Mouse (Mus musculus): ENCODE results near the gene Fndc9. TPM values are rescaled to one million over a fixed set of nuclear protein-coding genes. Genes with fewer than 3 reads are reported as not detected.

The Fndc9 gene
- total RNA-seq, 1 experiment: 0.67 TPM

DNA sequence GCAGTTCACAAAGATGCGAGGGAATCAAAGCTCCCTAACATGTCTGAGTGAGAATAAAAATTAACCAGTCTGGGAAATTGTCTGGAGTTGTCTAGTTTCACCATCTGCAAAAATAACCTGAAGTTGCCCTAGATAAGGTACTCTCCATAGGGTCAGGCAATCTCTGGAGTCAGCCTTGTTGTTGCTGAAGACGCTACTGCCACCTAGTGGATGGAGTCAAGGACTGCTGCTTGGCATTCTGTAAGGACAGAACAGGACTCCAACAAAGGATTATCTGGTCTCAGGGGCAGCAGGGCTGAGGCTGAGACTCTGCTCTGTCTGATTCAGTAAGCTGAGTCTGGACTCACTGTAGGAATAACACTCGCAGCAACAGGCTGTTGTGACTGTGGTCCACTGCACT, 20.0 kb upstream of the Fndc9 start:
- no peaks in the 10 kb centered on the region for H3K9me3 ChIP-seq (ENCODE audit: control insufficient read depth, insufficient read depth, low read depth, low read length)
- H3K9ac ChIP-seq (ENCODE audit: insufficient read depth, low read depth, low read length, poor library complexity, severe bottlenecking): no peak overlapping the region

DNA sequence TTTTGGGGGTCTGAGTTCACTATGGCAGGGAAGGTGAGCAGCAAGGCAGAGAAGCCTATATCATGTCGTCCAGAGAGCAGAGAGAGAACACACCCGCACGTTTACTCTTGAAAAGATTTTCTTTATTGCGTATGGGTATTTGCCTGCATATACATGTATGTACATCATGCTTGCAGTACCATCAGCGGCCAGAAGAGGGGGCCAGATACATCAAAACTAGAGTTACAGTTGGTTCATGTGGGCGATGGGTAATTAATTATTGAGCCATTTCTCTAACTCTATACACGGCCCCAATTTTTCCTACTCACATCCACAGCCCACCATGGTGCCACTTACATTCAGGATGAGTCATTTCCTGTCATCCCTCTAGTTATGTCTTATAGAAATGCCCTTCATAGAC, 18.7 kb upstream of the Fndc9 start:
- in situ Hi-C loops (cut with MboI; ENCODE audit: low sequenced_read_pairs in 2 of 2, unreplicated experiment in 2 of 2): loop anchor here (10.0 kb wide), 1 partner anchor 182 kb away; no protein-coding TSS in a partner anchor
- peaks cover 0 to 15% of the 10 kb centered on the region in 2 experiments; a peak in 2 of 4 replicates for H3K4me1 ChIP-seq (ENCODE audit: control insufficient read depth in 2 of 2, insufficient read depth in 2 of 2, low read length in 2 of 2, poor library complexity in 1 of 2)
- H3K9me3 ChIP-seq (ENCODE audit: control insufficient read depth, insufficient read depth, low read depth, low read length): no peaks in the 10 kb centered on the region
- TF ChIP-seq ZC3H11A (IDR thresholded peaks at IDR 0.05; ENCODE audit: borderline replicate concordance, low read depth, low read length) (no peak), CHD2 (IDR thresholded peaks at IDR 0.05; ENCODE audit: low read depth, low read length) (no peak), MAFK (IDR thresholded peaks at IDR 0.05; ENCODE audit: insufficient read depth, low read depth, low read length) (no peak), ZNF384 (IDR thresholded peaks at IDR 0.05; ENCODE audit: low read depth, low read length) (no peak), HCFC1 (IDR thresholded peaks at IDR 0.05; ENCODE audit: borderline replicate concordance, insufficient read depth, low read length) (no peak)
- DNase-seq (ENCODE audit: low read depth, low spot score): peak; percentile 73
- no peaks in the 10 kb centered on the region for H3K36me3 ChIP-seq (ENCODE audit: control insufficient read depth, insufficient read depth, low read length, poor library complexity, severe bottlenecking)
- H3K9ac ChIP-seq (ENCODE audit: insufficient read depth, low read depth, low read length, poor library complexity, severe bottlenecking): no peak overlapping the region
- H3K4me3 ChIP-seq (ENCODE audit: insufficient read depth in 1 of 2, low read depth in 1 of 2, low read length in 2 of 2, poor library complexity in 1 of 2, severe bottlenecking in 1 of 2): no peak overlapping the region
- no peak overlapping the region for H3K27ac ChIP-seq (ENCODE audit: insufficient read depth, low read depth, low read length, poor library complexity, severe bottlenecking)

More for the DNA sequence above, 20.0 kb upstream of the Fndc9 start:
- in situ Hi-C loops (cut with MboI; ENCODE audit: low sequenced_read_pairs in 2 of 2, unreplicated experiment in 2 of 2): loop anchor here (10.0 kb wide), 1 partner anchor 181 kb away; no protein-coding TSS in a partner anchor
- peak; percentile 80 for DNase-seq (ENCODE audit: low read depth, low spot score)
- Histone ChIP-seq H3K36me3 (ENCODE audit: control insufficient read depth, insufficient read depth, low read length, poor library complexity, severe bottlenecking) (no peaks in the 10 kb centered on the region), H3K4me1 (ENCODE audit: control insufficient read depth in 2 of 2, insufficient read depth in 2 of 2, low read length in 2 of 2, poor library complexity in 1 of 2) (peaks cover 0 to 12% of the 10 kb centered on the region in 2 experiments; a peak in 2 of 4 replicates), H3K4me3 (ENCODE audit: insufficient read depth in 1 of 2, low read depth in 1 of 2, low read length in 2 of 2, poor library complexity in 1 of 2, severe bottlenecking in 1 of 2) (no peak overlapping the region), H3K27ac (ENCODE audit: insufficient read depth, low read depth, low read length, poor library complexity, severe bottlenecking) (no peak overlapping the region)
- TF ChIP-seq MAFK (IDR thresholded peaks at IDR 0.05; ENCODE audit: insufficient read depth, low read depth, low read length): no peak
- no peak for TF ChIP-seq CHD2 (IDR thresholded peaks at IDR 0.05; ENCODE audit: low read depth, low read length)
- no peak for TF ChIP-seq HCFC1 (IDR thresholded peaks at IDR 0.05; ENCODE audit: borderline replicate concordance, insufficient read depth, low read length)
- TF ChIP-seq ZC3H11A (IDR thresholded peaks at IDR 0.05; ENCODE audit: borderline replicate concordance, low read depth, low read length): peak; percentile 86; the same call in 1 of the 2 replicates

DNA sequence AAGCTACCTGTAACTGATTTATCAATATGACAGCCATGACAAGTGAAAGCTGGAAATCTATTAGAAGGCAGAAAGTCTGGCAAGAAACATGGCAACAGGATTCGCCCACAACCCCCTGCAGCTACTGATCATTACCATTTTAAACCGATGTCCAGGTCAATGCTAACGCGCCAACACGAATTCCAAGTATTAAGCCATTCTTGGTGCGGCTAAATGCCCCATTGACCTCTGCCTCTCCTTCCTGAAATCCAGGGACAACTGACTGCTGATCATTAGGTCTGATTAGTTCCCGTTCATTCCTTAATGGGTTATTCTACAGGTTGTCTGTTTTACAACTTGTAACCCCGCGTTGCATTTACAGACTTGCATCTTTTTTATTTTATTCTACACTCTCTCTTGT, 17.6 kb upstream of the Fndc9 start:
- H3K9ac ChIP-seq (ENCODE audit: insufficient read depth, low read depth, low read length, poor library complexity, severe bottlenecking): no peak overlapping the region
- H3K9me3 ChIP-seq (ENCODE audit: control insufficient read depth, insufficient read depth, low read depth, low read length): no peaks in the 10 kb centered on the region
- no peaks in the 10 kb centered on the region for H3K36me3 ChIP-seq (ENCODE audit: control insufficient read depth, insufficient read depth, low read length, poor library complexity, severe bottlenecking)
- no peak overlapping the region for H3K4me3 ChIP-seq (ENCODE audit: insufficient read depth in 1 of 2, low read depth in 1 of 2, low read length in 2 of 2, poor library complexity in 1 of 2, severe bottlenecking in 1 of 2)
- DNase-seq (ENCODE audit: low read depth, low spot score): no peak
- no peak overlapping the region for H3K27ac ChIP-seq (ENCODE audit: insufficient read depth, low read depth, low read length, poor library complexity, severe bottlenecking)
- H3K4me1 ChIP-seq (ENCODE audit: control insufficient read depth in 2 of 2, insufficient read depth in 2 of 2, low read length in 2 of 2, poor library complexity in 1 of 2): peaks cover 0 to 15% of the 10 kb centered on the region in 2 experiments; a peak in 2 of 4 replicates
- in situ Hi-C loops (cut with MboI; ENCODE audit: low sequenced_read_pairs in 2 of 2, unreplicated experiment in 2 of 2): loop anchor here (10.0 kb wide), 1 partner anchor 183 kb away; no protein-coding TSS in a partner anchor
- no peak for TF ChIP-seq MAFK (IDR thresholded peaks at IDR 0.05; ENCODE audit: insufficient read depth, low read depth, low read length)
- no peak for TF ChIP-seq ZNF384 (IDR thresholded peaks at IDR 0.05; ENCODE audit: low read depth, low read length)

DNA sequence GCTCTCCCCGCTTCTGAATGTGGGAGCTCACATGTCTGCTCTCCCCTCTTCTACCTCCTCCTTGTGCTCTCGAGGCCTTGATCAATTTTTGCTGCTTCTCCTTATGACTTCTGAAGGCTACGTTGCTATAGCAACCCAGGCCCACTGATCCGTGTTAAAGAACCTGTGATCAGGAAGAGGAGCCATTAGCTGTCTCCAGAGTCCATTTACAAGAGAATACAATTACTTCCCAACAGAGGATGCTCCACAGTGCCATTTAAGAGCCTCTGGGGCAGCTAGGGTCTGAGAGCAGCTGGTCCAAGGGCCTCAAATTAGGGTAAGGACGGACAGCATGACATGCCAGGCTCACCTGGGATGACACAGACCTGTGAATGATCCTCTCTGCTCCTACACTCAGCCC, 16.7 kb upstream of the Fndc9 start:
- no peak for DNase-seq (ENCODE audit: low read depth, low spot score)
- no peak overlapping the region for H3K9ac ChIP-seq (ENCODE audit: insufficient read depth, low read depth, low read length, poor library complexity, severe bottlenecking)
- no peak for TF ChIP-seq MAFK (IDR thresholded peaks at IDR 0.05; ENCODE audit: insufficient read depth, low read depth, low read length)
- TF ChIP-seq CHD2 (IDR thresholded peaks at IDR 0.05; ENCODE audit: low read depth, low read length): no peak
- no peak for TF ChIP-seq ZNF384 (IDR thresholded peaks at IDR 0.05; ENCODE audit: low read depth, low read length)
- TF ChIP-seq ZC3H11A (IDR thresholded peaks at IDR 0.05; ENCODE audit: borderline replicate concordance, low read depth, low read length): no peak
- TF ChIP-seq HCFC1 (IDR thresholded peaks at IDR 0.05; ENCODE audit: borderline replicate concordance, insufficient read depth, low read length): no peak
- H3K27ac ChIP-seq (ENCODE audit: insufficient read depth, low read depth, low read length, poor library complexity, severe bottlenecking): no peak overlapping the region
- peaks cover 0 to 15% of the 10 kb centered on the region in 2 experiments; a peak in 2 of 4 replicates for H3K4me1 ChIP-seq (ENCODE audit: control insufficient read depth in 2 of 2, insufficient read depth in 2 of 2, low read length in 2 of 2, poor library complexity in 1 of 2)
- in situ Hi-C loops (cut with MboI; ENCODE audit: low sequenced_read_pairs in 2 of 2, unreplicated experiment in 2 of 2): loop anchor here (10.0 kb wide), 1 partner anchor 184 kb away; no protein-coding TSS in a partner anchor
- no peaks in the 10 kb centered on the region for H3K9me3 ChIP-seq (ENCODE audit: control insufficient read depth, insufficient read depth, low read depth, low read length)
- H3K36me3 ChIP-seq (ENCODE audit: control insufficient read depth, insufficient read depth, low read length, poor library complexity, severe bottlenecking): no peaks in the 10 kb centered on the region
- H3K4me3 ChIP-seq (ENCODE audit: insufficient read depth in 1 of 2, low read depth in 1 of 2, low read length in 2 of 2, poor library complexity in 1 of 2, severe bottlenecking in 1 of 2): no peak overlapping the region

DNA sequence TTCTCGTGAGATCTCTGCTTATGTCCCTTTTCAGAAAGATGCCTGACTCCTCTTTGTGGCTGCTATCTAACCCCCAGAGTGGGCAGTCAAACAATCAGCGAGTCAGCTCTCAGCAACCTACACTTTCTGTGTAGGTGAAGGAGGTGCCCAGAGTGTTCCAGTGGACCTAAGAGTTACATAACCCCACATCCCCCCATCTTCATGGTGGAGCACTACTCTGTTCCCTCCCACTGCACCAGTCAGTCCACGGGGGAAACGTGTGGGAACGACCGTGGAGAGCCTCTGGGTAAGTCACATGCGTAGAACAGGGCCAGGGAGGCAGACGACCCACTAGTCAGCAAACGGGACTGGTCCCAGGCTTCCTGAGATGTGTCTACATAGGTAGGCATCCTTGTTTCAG, 16.0 kb upstream of the Fndc9 start:
- no peaks in the 10 kb centered on the region for H3K9me3 ChIP-seq (ENCODE audit: control insufficient read depth, insufficient read depth, low read depth, low read length)
- no peaks in the 10 kb centered on the region for H3K36me3 ChIP-seq (ENCODE audit: control insufficient read depth, insufficient read depth, low read length, poor library complexity, severe bottlenecking)
- H3K27ac ChIP-seq (ENCODE audit: insufficient read depth, low read depth, low read length, poor library complexity, severe bottlenecking): no peak overlapping the region
- no peak for DNase-seq (ENCODE audit: low read depth, low spot score)
- peaks cover 0 to 15% of the 10 kb centered on the region in 2 experiments; a peak in 2 of 4 replicates for H3K4me1 ChIP-seq (ENCODE audit: control insufficient read depth in 2 of 2, insufficient read depth in 2 of 2, low read length in 2 of 2, poor library complexity in 1 of 2)
- in situ Hi-C loops (cut with MboI; ENCODE audit: low sequenced_read_pairs in 2 of 2, unreplicated experiment in 2 of 2): loop anchor here (10.0 kb wide), 1 partner anchor 185 kb away; no protein-coding TSS in a partner anchor
- H3K4me3 ChIP-seq (ENCODE audit: insufficient read depth in 1 of 2, low read depth in 1 of 2, low read length in 2 of 2, poor library complexity in 1 of 2, severe bottlenecking in 1 of 2): no peak overlapping the region
- no peak for TF ChIP-seq HCFC1 (IDR thresholded peaks at IDR 0.05; ENCODE audit: borderline replicate concordance, insufficient read depth, low read length)
- TF ChIP-seq CHD2 (IDR thresholded peaks at IDR 0.05; ENCODE audit: low read depth, low read length): no peak
- TF ChIP-seq MAFK (IDR thresholded peaks at IDR 0.05; ENCODE audit: insufficient read depth, low read depth, low read length): no peak
- no peak for TF ChIP-seq ZC3H11A (IDR thresholded peaks at IDR 0.05; ENCODE audit: borderline replicate concordance, low read depth, low read length)
- no peak for TF ChIP-seq ZNF384 (IDR thresholded peaks at IDR 0.05; ENCODE audit: low read depth, low read length)
- no peak overlapping the region for H3K9ac ChIP-seq (ENCODE audit: insufficient read depth, low read depth, low read length, poor library complexity, severe bottlenecking)
